Comparison of ENCODE assay signal across 15 mouse cellular contexts in genomic region chr13:84066960-84067665, GRCm38 (mm10).
A peak's percentile ranks its signal among the peaks of the same experiment; 100 is the strongest.
DNase-seq lines count a peak whose midpoint lies in the region; ATAC-seq and TF ChIP-seq lines count a peak whose summit lies in the region.
"Had no signal": no experiment of that assay in that cellular context is flagged by ENCODE, and none has a peak within 500 bp of the region (broad histone marks: within the 10 kb centered on the region; RNA-seq: fewer than 3 reads in every experiment).

No protein-coding gene starts in this region.

- peaks cover 29% of the 10 kb centered on the region for H3K4me1 ChIP-seq in forebrain, embryonic 14.5 days (ENCODE audit: control insufficient read depth, insufficient read depth, low read length)
- H3K4me1 ChIP-seq in midbrain, embryonic 10.5 days: peaks cover 60% of the 10 kb centered on the region
- peaks cover 10% of the 10 kb centered on the region for H3K4me1 ChIP-seq in olfactory bulb, adult 2 months (ENCODE audit: control insufficient read depth, insufficient read depth, low read length)
- H3K4me1 ChIP-seq: embryonic facial prominence, embryonic 13.5 days; kidney, embryonic 15.5 days; limb, embryonic 15.5 days; lung, embryonic 15.5 days had no signal

- H3K4me2 ChIP-seq in forebrain, embryonic 14.5 days (ENCODE audit: low read length): peak overlapping the region; percentile 44
- H3K4me2 ChIP-seq: embryonic facial prominence, embryonic 13.5 days; kidney, embryonic 15.5 days; limb, embryonic 15.5 days; lung, embryonic 15.5 days had no signal

- no peak for TF ChIP-seq POLR2A in olfactory bulb, adult 2 months (IDR thresholded peaks at IDR 0.05; ENCODE audit: insufficient read depth, low read depth, low read length)

- H3K27me3 ChIP-seq in forebrain, embryonic 14.5 days (replicated peaks; ENCODE audit: control insufficient read depth, insufficient read depth, low read length): no peaks in the 10 kb centered on the region
- H3K27me3 ChIP-seq in midbrain, embryonic 10.5 days (ENCODE audit: low read depth, poor library complexity, severe bottlenecking): no peaks in the 10 kb centered on the region
- H3K27me3 ChIP-seq: embryonic facial prominence, embryonic 13.5 days; kidney, embryonic 15.5 days; limb, embryonic 15.5 days; lung, embryonic 15.5 days had no signal

- peak overlapping the region; percentile 50 for H3K9ac ChIP-seq in forebrain, embryonic 14.5 days (ENCODE audit: low read length)
- H3K9ac ChIP-seq: embryonic facial prominence, embryonic 13.5 days; kidney, embryonic 15.5 days; limb, embryonic 15.5 days; lung, embryonic 15.5 days had no signal

- no peak for TF ChIP-seq CTCF in olfactory bulb, adult 2 months (IDR thresholded peaks at IDR 0.05; ENCODE audit: insufficient read depth, low read depth, low read length)

- peak; percentile 11; the same call in 1 of the 2 replicates for ATAC-seq in forebrain, embryonic 14.5 days
- no peak for ATAC-seq in inflammation-experienced regulatory T-cells, adult 6 months
- ATAC-seq in activated CD4-positive, CD25-positive, alpha-beta regulatory T cell, adult 4 months: no peak

- H3K36me3 ChIP-seq in forebrain, embryonic 14.5 days (ENCODE audit: control insufficient read depth, insufficient read depth, low read length): no peaks in the 10 kb centered on the region
- H3K36me3 ChIP-seq in midbrain, embryonic 10.5 days: no peaks in the 10 kb centered on the region
- H3K36me3 ChIP-seq: embryonic facial prominence, embryonic 13.5 days; kidney, embryonic 15.5 days; limb, embryonic 15.5 days; lung, embryonic 15.5 days had no signal

- H3K9me3 ChIP-seq in forebrain, embryonic 14.5 days (replicated peaks; ENCODE audit: control insufficient read depth, low read length): no peaks in the 10 kb centered on the region
- no peaks in the 10 kb centered on the region for H3K9me3 ChIP-seq in midbrain, embryonic 10.5 days (replicated peaks)
- H3K9me3 ChIP-seq: embryonic facial prominence, embryonic 13.5 days; kidney, embryonic 15.5 days; limb, embryonic 15.5 days; lung, embryonic 15.5 days had no signal

- DNase-seq in left cerebral cortex, postnatal 4 days: peak; percentile 42
- DNase-seq in left cerebral cortex, postnatal 10 days (ENCODE audit: extremely low spot score in 1 of 2, low spot score in 2 of 2): no peak
- peak; percentile 65 for DNase-seq in forebrain, embryonic 14.5 days (ENCODE audit: low spot score)
- no peak for DNase-seq in midbrain, embryonic 10.5 days (ENCODE audit: low spot score)
- no peak for DNase-seq in gastrocnemius, postnatal 25 days
- DNase-seq: heart, adult 2 months; heart, postnatal 36 days; right cerebral cortex, adult 18-20 months had no signal

- 14% methylated on average over 4 of the region's 4 CpGs for WGBS in forebrain, embryonic 14.5 days
- 47% methylated on average over 4 of the region's 4 CpGs for WGBS in midbrain, embryonic 10.5 days
- 29% methylated on average over 4 of the region's 4 CpGs for WGBS in olfactory bulb, adult 2 months

- peak overlapping the region; percentile 99 for H3K27ac ChIP-seq in forebrain, embryonic 14.5 days (ENCODE audit: low read depth, low read length)
- peak overlapping the region; percentile 81 for H3K27ac ChIP-seq in midbrain, embryonic 10.5 days (replicated peaks)
- peak overlapping the region; percentile 93 for H3K27ac ChIP-seq in olfactory bulb, adult 2 months (ENCODE audit: insufficient read depth, low read depth, low read length)
- H3K27ac ChIP-seq: embryonic facial prominence, embryonic 13.5 days; heart, adult 2 months; kidney, embryonic 15.5 days; limb, embryonic 15.5 days; lung, embryonic 15.5 days had no signal

- intact Hi-C loops in left cerebral cortex, postnatal 4 days (cut with DNase I): loop anchor here (5.0 kb wide), 2 partner anchors 155 to 200 kb away; partner anchors contain the start of gene Tmem161b
- intact Hi-C loops in left cerebral cortex, postnatal 10 days (cut with DNase I): loop anchor here (5.0 kb wide), 1 partner anchor 155 kb away; the partner anchor contains the start of gene Tmem161b

- H3K4me3 ChIP-seq in forebrain, embryonic 14.5 days (ENCODE audit: low read depth, low read length): no peak overlapping the region
- no peak overlapping the region for H3K4me3 ChIP-seq in midbrain, embryonic 10.5 days
- no peak overlapping the region for H3K4me3 ChIP-seq in olfactory bulb, adult 2 months (ENCODE audit: insufficient read depth, low read depth, low read length)
- H3K4me3 ChIP-seq: embryonic facial prominence, embryonic 13.5 days; heart, adult 2 months; kidney, embryonic 15.5 days; limb, embryonic 15.5 days; lung, embryonic 15.5 days had no signal

Comparison
In these comparisons a context has a peak if more than half of its experiments do, and no peak if none do; other contexts are left out.
1. DNase-seq: peak in left cerebral cortex, postnatal 4 days (single experiment) and forebrain, embryonic 14.5 days (single experiment); none in left cerebral cortex, postnatal 10 days (0 of 2), midbrain, embryonic 10.5 days (single experiment) and gastrocnemius, postnatal 25 days (single experiment).
2. Peak in every context shown above with its lines, with median percentiles within 50 percentile points of each other: H3K27ac ChIP-seq.